Mouse (Mus musculus) kidney, postnatal 25 days (tissue): ENCODE measurements around the gene 4933406M09Rik.

Experiments used
- DNase-seq, 2 experiments: peaks; one replicate each; pipeline ENCODE4 v3.0.0; 2021; ENCODE audit warnings: mixed read lengths in 2 of 2

The 4933406M09Rik gene

DNA sequence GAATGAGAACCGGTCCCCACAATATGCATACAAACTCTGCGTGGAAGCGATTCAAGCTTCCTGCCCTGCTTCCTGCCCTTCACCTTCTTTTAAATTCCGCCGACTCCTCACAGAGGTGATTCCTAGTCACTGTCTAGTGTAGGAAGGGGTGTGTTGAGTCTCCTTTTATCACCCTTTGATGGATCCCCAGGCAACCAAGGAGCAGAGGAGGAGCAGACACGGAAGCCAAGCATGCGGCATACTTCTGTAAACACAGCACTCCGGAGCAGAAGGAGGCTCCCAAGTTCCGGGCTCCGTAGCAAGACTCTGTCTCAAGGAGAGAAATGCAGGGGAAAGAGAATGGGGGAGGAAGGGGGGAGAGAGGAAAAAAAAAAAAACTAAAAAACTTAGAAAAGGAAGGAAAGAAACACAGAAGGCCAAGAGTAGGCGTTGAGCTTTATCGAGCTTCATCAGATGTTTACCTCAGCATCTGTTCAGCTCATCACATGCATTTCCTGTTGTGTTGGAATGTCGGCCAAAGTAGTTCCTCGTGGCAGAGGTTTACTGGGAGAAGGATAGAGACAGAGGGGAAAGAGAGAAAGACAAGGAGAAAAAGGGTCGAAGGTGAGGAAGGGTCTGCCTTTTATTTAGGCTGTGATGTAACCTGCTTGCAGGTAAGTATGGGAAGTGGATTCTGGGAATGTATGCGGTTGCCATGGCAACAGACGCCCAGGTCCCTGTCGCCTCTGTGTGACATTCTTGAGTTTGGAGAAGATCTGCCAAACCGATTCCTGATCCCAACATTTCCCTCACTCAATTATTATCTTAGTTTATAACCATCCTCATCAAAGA, 3.7 kb upstream of the 4933406M09Rik start:
- DNase-seq, result no peak

DNA sequence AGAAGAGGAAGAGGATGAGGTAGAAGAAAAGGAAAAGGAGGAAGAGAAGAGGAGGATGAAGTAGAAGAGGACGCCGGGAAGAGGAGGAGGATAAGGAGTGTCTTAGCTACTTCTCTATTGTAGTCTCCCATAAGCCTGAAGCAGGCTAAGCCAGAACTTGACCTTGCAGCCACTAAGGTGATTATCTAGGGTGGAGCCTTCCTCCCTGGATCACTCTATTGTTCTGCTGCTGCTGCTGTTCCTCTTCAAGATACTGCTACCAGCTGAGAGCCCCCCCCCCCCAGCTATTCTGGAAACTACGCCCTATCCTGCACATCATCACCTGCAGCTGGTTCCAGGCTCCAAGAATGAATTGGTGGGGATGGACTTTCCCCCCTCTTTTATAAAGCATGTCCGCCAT, 1.2 kb upstream of the 4933406M09Rik start:
- no peak for DNase-seq

DNA sequence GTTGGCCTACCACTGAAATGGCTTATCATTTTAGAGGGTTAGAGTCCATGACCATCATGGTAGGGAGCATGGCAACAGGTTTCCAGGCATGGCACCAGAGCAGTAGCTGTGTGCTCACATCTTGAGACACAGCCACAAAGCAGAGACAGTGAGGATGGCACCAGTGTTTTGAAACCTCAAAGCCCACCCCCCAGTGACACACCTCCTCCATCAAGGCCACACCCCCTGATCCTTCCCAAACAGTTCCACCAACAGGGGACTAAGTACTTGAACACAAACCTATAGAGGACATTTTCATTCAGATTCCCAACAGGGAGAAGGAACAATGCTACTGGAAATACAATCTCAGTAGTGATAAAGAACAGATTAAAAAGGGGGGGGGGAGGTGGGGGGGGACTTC, 564 bp upstream of the 4933406M09Rik start:
- no peak for DNase-seq

GRCm38 (mm10) chr1:134393827-134394226, 8.1 kb downstream of the 4933406M09Rik start:
- DNase-seq, result no peak

DNA sequence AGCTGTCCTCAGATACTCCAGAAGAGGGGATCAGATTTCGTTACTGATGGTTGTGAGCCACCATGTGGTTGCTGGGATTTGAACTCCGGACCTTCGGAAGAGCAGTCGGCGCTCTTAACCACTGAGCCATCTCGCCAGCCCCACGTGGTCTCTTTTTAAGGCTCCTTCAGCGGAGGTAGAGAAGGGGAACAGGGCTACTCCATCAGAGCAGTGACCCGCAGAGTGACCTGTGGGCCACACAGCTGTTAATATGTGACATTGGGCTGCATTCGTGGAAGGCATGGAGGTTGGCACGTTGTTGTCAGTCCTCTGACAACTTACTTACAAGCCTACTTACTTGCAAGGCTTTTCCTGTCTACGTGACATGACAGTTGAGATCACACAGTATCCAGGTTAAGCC, 12.5 kb downstream of the 4933406M09Rik start:
- peak; percentile 25 to 54 for DNase-seq

GRCm38 (mm10) chr1:134399735-134400134, 14.0 kb downstream of the 4933406M09Rik start:
- peak in 1 of 2 experiments; percentile 16 for DNase-seq

DNA sequence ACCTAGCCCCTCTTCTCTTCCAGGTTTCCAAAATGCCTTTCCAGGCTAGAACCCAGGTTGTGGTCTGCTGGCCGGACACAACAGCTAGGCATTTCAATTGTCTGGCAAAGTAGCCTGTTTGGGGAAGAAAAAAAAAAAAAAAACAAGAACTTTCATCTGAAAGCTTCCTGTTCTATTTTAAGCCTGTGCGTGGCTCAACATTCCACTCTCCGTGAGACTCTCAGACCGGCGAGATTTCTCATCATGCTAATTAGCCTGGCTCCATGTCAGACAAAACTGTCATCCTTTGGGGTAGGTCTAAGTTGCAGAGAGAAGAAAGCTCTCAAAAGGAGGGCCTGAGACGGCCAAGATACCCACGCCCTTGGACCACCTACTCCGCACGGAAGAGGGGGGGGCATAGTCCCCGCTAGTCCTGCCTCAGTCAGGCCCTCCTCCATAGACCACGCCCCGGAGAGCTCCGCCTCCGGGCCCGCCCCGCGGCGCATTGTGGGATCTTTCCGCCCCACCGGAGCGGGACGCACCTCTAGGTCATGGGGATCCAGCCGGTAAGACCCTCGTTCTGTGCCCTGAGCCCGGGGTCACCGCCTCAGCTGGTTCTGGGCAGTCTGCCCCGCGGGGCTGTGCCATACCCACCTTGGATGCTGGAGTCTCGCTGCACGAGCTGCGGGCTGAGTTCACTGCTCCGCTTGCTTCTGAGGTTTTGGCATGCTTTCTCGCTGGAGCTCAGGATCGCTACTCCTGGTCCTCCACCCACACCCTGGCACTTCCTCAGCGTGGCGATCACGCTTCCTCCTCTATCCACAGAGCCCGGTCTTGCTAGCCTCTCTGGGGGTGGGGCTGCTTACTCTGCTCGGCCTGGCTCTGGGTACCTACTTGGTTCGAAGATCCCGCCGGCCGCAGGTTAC, 20.0 kb downstream of the 4933406M09Rik start, which contains the start of gene Cyb5r1:
Gene Cyb5r1 (plus strand): TSS at position 51 of the 905 bp plus-strand sequence.
- DNase-seq, result peak; percentile 82 to 89

DNA sequence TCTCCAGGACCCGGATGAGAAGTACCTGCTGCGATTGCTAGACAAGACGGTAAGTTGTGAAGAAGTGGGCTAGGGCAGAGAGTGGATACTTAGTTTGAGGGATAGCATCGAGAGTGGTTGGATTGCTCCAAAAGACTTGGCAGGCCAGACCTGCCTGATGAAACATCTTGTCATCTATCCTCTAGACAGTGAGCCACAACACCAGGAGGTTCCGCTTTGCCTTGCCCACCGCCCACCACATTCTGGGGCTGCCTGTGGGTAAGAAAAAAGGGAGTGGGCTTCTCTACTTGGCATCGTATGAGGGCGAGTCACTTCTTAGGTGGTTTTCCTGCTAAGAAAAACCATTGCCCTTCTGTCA, 20.7 kb downstream of the 4933406M09Rik start:
- DNase-seq, result no peak

GRCm38 (mm10) chr1:134408080-134408479, 22.3 kb downstream of the 4933406M09Rik start:
- peak; percentile 49 to 63 for DNase-seq

- DNase-seq, result no peak
These were observed 26.2 kb downstream of the 4933406M09Rik start for GRCm38 (mm10) chr1:134411706-134412629.

GRCm38 (mm10) chr1:134414038-134414437, 28.3 kb downstream of the 4933406M09Rik start:
- DNase-seq, result peak; percentile 29 to 64

DNA sequence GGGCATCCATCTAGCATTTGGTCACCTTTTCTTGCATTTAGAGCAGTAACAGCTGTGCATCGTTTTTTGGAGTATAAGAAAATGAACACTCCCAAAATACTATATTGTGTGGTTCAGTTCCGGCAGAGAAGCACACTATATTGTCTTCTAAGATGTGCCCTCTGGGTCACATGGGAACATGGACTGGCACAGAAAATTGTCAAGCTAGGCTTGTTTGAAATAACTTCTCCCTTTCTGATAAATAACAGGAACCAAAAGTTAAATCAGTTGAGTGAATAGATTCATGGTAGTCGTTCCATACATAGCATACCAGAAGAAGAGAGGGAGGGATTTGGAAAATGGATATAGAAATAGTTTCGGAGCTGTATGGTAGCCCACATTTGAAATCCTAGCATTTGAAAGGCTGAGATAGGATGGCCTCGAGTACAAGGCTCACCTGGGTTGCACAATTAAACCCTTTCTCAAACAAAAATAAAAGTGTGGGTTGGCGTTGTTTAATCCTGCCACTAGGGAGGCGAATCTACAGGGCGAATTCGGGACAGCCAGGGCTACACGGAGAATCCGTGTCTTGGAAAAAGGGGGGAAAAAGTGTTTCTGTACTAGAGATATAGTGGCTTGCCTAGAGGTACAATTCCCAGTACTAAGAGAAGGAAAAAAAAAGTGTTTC, 28.9 kb downstream of the 4933406M09Rik start:
- DNase-seq, result no peak

- peak; percentile 98 to 99 for DNase-seq
These were observed 29.6 kb downstream of the 4933406M09Rik start, which contains the start of gene Adipor1 for GRCm38 (mm10) chr1:134415168-134415831. Gene Adipor1, plus strand, starts transcription at chr1:134415378.

GRCm38 (mm10) chr1:134418414-134418975, 32.8 kb downstream of the 4933406M09Rik start:
- DNase-seq, result no peak

DNA sequence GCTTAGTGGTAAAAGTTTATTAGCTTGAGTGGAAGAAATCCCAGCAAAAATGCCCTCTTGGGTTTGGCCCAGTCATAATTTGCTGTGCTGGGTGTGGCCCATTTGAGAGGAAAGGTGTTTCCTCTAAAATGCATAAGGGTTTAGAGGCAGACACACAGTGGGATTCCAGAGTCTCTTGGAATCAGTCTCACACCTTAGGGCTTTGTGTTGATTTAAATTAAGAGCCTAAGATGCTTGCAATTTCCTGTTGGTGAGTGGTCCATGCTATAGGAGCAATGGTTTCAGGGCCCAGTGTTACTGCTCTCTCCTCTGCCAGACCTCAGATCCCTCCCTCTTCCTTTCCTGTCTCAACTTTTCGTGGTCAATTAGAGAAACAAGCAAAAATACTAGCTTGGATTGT, 33.4 kb downstream of the 4933406M09Rik start:
- DNase-seq, result no peak

- DNase-seq, result peak in 1 of 2 experiments; percentile 57
These were observed 34.2 kb downstream of the 4933406M09Rik start for GRCm38 (mm10) chr1:134419751-134420458.

- no peak for DNase-seq
These were observed 38.2 kb downstream of the 4933406M09Rik start for GRCm38 (mm10) chr1:134423911-134424310.

DNA sequence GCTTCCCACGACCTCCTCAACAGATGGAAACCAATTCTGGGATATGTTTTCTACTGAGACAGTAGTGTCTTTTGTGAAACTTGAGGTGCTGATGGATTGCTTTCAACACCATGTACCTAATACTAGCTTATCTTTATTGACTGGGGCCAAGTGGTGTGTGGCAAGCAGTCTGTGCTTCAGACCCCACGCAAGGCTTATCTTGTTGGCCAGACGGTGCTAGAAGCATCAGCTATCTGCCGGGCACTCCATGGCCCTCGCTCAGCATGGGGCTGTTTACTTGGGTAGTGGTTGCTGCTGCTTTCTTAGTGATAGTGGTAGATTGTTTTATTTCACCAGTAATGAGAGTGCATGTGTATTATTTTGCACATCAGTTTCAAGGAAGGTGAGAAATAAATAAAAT, 40.5 kb downstream of the 4933406M09Rik start:
- DNase-seq, result no peak

DNA sequence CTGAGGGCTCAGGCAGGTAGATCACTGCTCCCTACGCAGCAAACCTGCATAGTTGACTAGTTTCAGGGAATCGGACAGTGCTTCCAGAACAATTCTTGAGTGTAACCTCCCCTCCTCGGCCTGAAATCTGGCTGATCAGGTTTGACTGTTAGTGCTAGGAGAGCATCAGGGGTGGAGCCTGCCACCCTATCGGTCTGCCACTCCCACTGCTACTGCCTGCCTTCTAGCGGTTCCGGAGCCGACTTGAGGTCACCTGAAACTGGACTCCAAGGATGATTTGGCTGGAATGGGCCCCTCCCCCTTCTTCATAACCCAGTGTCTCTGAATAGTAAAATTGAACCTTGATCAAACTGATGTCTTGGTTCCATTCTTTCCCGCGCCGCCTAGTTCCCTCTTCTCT, 47.3 kb downstream of the 4933406M09Rik start:
- DNase-seq, result peak in 1 of 2 experiments; percentile 48

GRCm38 (mm10) chr1:134433473-134433872, 47.7 kb downstream of the 4933406M09Rik start:
- no peak for DNase-seq
